Mouse (Mus musculus): ENCODE measurements around the gene Popdc3.
"Not testable (repeated sequence)": the region's sequence is repeated elsewhere in the genome, so short reads cannot be mapped to it uniquely, and the experiment has no call there.

Gene Popdc3

DNA sequence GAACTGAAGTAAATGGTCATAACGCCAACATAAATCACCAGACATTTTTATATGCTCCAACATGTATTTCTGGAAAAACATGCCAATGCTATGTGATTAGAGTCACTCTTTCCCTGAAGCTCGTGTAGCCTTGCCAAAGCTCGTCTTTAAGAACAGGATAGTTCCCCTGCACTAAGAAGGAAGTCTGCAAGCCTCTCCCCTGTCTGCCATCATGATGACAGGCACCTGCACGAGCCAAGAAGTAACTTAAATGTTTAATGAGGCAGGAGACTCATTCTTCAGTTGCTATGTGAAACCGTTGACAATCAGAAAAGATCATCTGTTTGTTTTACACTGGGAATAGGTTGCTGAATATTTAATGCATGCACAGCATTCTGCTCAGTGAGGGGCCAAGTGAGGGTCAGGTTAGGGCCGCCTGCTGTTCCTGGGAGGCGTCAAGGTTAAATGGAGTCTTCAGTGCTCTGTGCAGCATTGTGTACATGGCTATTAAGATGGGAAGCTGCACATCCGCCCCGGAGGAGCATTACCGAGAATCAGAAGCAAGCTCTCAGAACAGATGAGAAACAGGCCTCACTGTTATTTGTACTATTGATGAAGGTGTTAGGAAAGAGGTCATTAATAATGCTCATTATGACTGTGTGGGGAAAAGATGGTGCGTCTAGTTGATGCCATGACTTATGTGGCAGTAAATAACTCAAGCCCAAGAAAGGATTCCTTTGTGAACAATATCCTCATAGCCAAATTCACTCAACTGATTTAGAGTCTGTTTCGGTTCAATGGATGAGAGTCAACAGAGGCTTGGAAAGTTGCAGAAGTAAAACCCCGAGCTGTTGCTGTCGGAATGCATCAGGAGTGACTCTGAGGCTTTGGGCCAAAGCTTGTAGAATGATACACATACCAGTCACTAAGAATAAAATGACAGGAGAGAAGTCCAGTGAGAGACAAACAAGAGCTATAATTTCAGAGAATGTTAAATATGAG, 15.7 kb downstream of the Popdc3 start:
- ATAC-seq (ENCODE audit: insufficient number of reproducible peaks, low FRiP score, low TSS enrichment): no peak

DNA sequence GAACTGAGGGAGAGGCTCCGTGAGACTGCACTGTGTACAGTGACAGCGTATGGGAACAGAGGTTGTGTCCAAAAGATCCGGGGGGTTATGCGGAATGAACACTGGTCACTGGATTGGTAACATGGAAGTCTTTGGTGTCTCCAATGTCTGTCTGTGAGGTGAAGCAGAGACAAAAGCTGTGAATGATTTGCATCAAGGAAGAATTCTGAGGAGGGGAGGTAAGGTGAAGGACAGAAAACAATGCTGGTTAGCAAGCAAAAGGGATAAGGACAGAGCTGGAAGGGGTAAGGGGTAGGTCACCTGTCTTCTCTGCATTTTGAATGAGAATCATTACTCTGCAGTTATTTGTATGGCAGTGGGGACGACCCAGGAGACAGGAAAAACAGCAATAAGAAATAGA, 16.6 kb downstream of the Popdc3 start:
- ATAC-seq (ENCODE audit: insufficient number of reproducible peaks, low FRiP score, low TSS enrichment): no peak

DNA sequence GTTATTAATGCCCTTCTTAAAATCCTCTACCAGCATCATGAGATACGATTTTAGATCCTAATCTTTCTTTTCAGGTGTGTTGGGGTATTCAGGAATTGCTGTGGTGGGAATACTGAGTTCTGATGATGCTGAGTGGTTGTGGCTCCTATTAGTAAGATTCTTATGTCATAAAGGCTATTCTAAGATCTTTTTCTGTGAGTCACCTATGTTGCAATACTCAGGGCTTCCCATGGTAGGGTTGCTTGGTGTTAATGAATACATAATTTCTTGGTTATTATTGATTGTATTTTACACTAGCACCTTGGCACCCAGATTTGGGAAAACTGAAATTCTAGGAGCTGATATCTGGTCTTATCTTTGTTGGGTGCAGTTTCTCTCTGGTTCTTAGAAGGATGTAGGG, 26.7 kb downstream of the Popdc3 start:
- ATAC-seq (ENCODE audit: insufficient number of reproducible peaks, low FRiP score, low TSS enrichment): no peak

DNA sequence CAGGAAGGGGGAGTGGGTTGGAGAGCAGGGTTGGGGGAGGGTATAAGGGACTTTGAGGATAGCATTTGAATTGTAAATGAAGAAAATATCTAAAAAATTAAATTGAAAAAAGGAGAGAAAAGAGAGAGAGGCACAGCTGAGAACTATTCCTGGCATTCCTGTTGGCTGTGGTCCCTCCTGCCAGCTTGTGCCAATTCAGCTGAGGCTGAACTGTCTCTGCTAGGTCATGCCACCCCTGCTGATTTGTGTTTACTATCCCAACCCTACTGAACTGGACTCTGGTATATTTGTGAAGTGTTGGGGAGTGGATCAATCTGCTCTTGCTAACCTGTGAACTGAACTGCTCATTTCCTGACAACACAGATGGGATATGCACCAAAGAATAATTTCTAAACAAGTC, 32.3 kb downstream of the Popdc3 start:
- no peak for ATAC-seq (ENCODE audit: insufficient number of reproducible peaks, low FRiP score, low TSS enrichment)

DNA sequence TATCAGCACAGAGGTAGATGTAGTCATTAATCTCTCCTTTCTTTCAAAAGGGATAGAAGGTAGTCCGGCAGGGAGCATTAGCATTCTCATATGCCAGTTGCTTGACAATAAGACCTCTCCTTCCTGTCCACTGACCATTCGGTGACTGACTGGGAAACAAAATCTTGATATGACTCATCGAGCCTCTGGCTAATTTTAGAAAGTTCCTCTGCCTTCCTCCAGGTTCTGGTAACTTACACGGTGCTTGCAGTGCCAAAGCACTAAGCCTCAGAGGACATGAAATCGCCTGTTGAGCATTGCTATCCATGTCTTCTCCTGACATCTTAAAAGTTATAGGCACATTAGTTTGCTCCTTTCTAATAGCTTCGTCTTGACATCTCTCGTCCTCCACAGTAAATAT, 38.8 kb downstream of the Popdc3 start:
- no peak for ATAC-seq (ENCODE audit: insufficient number of reproducible peaks, low FRiP score, low TSS enrichment)

DNA sequence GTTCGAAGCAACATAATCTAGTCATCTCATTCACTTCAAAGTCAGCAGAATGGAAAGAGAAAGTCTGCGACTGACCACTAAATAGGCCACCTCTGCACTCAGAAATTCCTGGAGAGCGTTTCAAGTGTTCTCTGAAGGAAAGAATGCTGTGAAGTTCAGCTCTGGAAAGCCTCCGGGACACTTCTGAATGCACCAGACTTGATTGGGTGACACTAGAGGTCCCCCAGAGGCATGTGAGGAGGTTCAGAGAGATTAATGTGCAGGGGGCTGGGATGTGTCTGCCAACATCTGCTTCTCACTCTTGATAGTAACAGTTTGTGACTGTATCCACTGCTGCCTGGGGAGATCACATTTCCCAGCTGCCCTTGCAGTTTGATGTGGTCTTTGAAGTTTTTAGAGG, 52.1 kb downstream of the Popdc3 start:
- no peak for ATAC-seq (ENCODE audit: insufficient number of reproducible peaks, low FRiP score, low TSS enrichment)

DNA sequence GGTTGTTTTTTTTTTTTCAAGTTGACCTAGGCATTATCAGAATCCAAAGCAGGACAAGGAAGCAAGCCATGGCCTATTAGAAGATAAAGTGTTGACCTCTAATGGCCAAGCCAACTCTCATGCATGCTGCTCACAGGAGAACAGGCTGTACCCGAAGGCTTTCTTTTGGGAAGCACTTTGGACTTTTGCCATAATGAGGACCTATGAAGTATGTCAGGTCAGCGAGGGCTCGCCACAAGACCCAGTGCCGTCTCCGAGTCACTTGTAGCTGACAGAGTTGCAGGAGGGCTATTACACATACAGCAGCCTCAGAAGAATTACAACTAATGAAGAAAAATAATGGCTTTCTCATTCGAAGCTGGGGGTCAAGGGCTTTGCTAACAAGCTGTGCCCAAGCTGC, 55.5 kb downstream of the Popdc3 start:
- ATAC-seq (ENCODE audit: insufficient number of reproducible peaks, low FRiP score, low TSS enrichment): no peak

DNA sequence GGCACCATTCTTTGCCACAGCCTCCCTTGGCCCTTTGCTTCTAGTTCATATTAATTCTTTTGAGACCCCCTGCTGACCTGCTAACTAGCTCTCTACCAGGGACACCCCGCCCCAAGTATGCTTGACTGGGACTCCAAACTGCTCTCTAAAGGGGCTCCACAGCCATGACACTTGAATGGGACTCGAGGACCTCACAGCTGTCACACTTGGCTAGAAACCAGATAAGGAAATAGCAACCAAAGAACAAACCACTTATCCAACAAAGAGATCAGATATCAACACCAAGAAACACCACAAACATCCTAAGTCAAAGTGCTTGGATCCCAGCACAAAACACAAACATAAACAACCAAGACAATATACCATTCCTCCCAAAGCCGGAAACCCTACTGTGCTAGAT, 58.4 kb downstream of the Popdc3 start:
- ATAC-seq (ENCODE audit: insufficient number of reproducible peaks, low FRiP score, low TSS enrichment): no peak

DNA sequence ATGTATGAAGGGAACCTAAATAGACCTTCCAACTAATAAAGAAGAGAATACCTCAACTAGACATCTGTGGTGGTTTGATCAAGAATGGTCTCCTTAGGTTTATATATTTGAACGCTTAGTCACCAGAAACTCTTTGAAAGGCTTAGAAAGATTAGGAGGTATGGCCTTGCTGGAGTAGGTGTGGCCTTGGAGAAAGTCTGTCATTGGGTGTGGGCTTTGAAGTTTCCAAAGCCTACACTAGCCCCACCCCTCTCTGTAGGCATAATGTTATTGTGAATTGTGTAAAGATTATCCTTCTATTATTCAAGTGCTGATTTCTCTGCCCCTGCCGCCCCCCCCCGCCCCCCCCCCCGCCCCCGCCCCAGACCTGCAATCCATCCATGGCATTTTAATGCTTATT, 59.6 kb downstream of the Popdc3 start:
- no peak for ATAC-seq (ENCODE audit: insufficient number of reproducible peaks, low FRiP score, low TSS enrichment)

DNA sequence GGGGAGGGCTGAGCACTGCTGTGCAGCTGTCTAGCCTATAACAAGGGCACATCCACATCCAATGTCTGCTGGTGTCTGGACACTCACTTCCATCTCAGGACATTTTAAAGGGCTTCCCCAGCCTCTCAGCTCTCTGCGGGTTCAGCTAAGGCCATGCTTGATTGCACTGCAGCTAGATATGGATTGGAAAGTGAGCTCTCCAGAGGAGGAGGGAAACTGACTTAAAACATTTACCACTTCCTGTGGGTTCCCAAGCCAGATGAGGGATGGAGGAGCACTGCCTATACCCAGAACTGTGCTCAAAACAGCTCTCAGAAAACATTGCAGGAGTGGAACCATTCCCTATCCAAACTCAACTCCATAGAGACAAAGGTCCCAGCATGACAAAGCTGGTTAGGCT, 82.6 kb downstream of the Popdc3 start:
- ATAC-seq (ENCODE audit: insufficient number of reproducible peaks, low FRiP score, low TSS enrichment): no peak

DNA sequence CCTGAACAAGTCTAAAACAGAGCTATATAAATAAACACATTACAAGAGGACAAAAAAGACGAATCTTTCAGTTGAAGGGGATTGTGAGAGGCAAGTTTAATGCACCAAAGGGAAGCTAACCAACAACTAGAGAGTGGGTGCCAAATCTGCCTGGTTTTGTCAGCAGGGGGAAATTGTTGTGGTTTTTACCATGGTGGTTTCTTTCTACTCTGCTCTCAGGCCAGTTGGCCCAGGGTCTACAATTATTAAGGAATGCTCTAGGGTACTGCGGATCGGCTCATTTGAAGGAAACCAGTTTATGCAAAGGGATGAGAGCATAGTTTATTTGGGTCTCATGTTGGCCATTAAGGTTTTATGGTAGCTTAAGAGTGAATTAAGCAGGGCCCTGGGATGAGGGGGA, 84.2 kb downstream of the Popdc3 start:
- ATAC-seq (ENCODE audit: insufficient number of reproducible peaks, low FRiP score, low TSS enrichment): no peak

DNA sequence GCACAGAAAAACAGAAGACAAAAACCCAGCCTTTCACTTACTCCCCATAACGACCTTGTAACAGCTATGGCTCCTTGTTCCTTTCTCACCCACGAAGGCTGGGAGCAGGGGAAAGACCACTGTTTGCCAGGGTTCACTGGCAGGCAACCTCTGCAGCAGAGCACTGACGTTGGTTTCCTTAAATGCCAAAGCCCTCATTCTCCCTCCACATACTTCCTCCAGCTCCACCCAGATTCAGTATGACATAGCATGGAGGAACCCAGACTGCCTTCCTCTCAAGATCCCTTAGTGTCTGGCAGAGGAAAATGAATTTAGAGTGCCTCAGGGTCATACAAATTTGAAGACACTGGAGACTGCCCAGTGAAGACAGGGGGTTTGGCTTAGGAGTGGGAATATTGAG, 98.6 kb downstream of the Popdc3 start:
- ATAC-seq (ENCODE audit: insufficient number of reproducible peaks, low FRiP score, low TSS enrichment): no peak

DNA sequence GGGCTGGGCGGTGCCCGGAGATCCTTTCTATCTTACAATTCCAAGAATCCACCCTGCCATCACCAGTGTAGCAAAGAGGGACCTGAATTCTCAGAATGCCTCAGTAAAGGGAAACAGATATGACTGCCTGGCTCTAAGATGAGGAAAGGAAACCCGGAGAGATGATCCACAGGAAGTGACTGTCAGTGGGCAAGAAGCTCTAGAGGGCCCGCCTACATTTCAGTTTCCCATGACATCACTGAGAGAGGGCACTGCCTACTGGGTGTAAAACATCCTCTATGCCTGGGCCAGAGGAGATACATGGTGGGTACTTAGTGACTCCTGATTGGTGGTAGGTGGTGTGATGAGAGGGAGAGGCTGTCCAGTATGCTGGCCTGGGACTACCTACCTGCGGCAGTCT, 99.1 kb downstream of the Popdc3 start:
- no peak for ATAC-seq (ENCODE audit: insufficient number of reproducible peaks, low FRiP score, low TSS enrichment)

DNA sequence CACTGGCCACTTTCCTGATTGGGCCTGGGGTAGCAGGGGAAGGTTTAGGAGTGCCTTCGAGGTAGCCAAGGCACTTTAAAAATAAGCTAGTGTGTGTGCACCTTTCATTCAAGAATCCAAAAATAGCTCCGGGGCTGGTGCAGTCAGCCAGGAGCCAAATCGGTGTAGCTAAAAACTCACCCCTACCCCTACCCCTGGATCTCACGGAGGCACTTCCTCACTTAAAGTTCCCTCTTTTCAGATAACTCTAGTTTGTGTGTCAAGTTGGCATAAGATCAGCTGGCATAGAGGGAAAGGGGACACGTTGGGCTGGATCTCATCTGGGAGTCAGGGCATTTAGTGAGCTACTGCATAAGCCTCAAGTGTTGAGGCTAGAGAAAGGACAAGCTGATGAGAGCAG, 107.8 kb downstream of the Popdc3 start:
- ATAC-seq (ENCODE audit: insufficient number of reproducible peaks, low FRiP score, low TSS enrichment): no peak

DNA sequence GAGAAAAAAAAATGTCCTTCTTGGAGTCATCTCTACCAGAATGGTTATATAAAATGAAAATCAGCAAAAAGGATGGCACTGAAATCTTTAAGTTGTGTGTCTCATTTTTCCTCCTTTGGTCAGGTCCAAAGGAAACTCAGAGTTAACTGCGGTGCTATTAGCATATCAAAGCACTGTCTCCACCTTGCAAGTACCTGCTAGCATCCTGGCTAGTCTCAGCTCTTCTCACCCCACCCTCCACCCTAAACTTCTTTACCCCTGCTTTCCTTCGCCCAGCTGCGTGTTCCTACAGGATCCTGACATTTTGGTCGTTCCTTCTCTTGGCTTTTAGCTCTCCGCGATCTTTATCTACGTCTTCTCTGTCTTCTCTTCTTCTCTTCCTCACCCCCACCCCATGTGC, 110.5 kb downstream of the Popdc3 start:
- no peak for ATAC-seq (ENCODE audit: insufficient number of reproducible peaks, low FRiP score, low TSS enrichment)

DNA sequence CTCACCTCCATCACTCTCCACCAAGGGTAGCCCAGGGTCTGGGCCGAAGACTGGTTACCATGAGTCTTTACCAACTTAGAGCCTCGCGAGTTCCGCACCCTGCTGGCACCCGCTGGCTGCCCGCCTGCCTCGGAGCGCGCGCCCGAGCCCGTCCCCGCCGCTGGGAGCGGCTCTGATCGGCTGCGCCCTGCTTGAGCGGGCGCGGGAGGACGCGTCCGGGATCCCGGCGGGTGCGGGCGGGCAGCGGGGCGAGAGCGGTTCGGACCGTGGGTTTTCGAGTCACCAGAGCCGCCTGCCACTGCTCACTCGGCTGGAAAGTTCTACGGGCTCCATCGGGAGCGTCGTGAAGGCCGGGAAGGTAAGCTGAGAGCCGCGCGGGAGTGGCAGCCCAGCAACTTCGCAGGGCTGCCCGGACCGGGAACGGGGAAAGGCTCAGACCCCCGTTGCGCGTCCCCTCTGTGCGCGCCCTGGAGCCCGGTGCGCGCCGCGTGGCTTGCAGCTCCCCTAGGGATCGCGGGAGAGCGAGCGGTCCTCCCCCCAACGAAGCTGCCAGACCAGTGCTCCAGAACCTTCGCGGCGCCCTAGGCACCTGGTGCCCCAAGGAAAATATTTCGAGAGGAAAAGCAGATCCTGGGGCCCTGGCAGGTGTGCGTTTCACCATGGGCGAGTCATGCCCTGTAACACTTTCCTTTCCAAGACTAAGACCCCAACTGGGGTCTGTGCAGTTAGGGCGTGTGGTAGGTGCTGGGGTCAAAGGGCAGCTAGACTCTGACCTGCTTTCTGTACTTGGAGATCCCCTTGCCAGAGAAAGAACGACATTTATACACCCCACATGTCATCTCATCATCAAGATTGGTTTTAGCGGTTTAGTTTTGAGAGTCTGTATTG, 111.6 kb downstream of the Popdc3 start:
- ATAC-seq (ENCODE audit: insufficient number of reproducible peaks, low FRiP score, low TSS enrichment): no peak

DNA sequence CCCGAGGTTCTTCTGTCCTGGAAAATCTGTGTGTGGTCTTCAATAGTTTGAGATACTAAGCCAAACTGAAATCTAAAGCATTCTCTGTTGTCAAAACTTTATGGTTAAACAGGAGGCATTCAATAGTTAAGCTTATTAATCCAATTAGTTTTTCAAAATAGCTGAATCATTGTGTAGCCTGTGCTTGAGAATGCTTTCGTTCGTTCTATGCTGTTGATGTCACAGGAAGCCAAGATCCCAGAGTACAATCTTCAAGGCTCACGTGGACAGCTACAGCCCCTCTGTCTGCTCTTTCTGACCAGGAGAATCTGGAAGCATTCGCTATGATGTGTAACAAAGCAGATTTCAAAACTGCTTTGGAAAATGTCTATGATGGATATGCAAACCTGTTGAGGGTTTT, 112.7 kb downstream of the Popdc3 start:
- ATAC-seq (ENCODE audit: insufficient number of reproducible peaks, low FRiP score, low TSS enrichment): no peak

DNA sequence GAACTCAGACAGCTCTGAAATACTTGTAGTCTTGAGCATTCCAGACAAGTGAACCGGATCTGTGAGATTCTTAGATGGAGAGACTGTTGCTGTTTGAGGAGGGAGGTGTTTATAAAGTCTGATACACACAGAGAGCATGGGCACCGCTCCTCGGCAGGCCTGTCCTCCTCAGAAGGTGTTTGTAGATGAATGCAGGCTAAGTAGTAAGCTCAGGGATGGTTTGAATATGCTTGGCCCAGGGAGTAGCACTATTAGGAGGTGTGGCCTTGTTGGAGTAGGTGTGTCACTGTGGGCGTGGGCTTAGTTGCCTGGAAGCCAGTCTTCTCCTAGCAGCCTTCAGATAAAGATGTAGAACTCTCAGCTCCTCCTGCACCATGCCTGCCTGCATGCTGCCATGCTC, 114.3 kb downstream of the Popdc3 start:
- ATAC-seq (ENCODE audit: insufficient number of reproducible peaks, low FRiP score, low TSS enrichment): not testable (repeated sequence)

DNA sequence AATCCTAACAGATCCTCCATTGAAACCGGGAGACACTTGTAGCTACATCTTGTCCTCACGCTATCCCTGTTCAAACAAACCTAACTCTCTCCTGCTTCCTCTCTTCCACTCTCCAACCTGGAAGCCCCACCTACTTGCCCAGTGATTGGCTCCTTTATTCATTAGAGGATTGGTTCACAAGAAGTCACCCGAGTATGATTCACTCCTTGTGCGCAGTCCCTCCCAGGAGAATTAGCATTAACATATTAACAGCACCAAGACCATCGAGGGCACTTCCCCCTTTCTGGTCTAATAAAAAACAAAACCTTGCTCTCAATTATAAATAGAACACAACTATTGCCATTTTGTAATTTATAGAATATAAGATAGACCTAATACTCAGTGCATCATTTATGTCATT, 117.2 kb downstream of the Popdc3 start:
- ATAC-seq (ENCODE audit: insufficient number of reproducible peaks, low FRiP score, low TSS enrichment): no peak

DNA sequence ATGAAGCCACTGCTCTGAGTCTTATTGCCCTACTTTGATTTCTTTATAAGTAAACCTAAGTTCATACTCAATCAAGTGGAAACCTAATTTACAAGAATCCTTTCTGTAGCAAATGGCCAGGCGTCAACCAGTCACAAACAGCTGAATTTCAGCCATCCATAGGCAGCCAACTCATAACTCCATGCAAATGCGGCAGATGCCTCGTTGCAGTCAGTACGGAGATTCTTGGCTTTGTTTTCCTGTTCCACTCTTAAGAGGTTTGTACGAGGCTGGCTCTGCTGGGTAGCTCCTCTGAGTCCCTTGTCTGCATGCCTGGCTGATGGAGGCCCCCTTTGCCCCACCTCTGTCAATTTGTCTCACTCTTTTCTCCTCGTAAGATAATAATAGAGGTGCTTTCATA, 120.6 kb downstream of the Popdc3 start:
- no peak for ATAC-seq (ENCODE audit: insufficient number of reproducible peaks, low FRiP score, low TSS enrichment)

DNA sequence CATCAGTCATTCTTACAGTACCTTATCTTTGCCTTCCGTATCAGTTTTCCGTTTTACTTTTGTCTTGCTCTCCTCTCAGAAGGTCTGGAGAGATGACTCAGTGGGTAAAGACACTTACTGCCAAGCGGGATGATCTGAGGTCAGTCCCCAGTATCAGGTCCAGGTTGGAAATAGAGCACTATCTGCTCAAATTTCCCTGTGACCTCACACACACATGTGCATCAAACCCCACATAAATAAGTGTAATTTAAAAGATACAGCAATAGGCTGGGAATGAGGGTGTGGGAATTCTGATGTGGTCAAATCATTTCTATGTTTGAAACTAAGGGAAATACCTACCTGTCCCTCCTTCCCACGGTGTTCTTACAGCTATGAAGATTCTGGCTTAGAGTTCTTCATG, 121.6 kb downstream of the Popdc3 start:
- no peak for ATAC-seq (ENCODE audit: insufficient number of reproducible peaks, low FRiP score, low TSS enrichment)
